Mouse (Mus musculus) thymus, adult 2 months (tissue): Measurements from ENCODE around the gene 1700001C02Rik.

Experiments
- CTCF ChIP-seq: fragments of 200-500 bp; IDR thresholded peaks from 2 replicates; pipeline ENCODE4 v1.5.1; 2012; ENCODE audit warnings: mild to moderate bottlenecking, control low read depth, low read length, moderate library complexity, borderline replicate concordance; ENCODE audit not compliant: control insufficient read depth, poor library complexity, insufficient read depth; ENCODE audit errors: extremely low read depth
- POLR2A ChIP-seq: fragments of 200-500 bp; IDR thresholded peaks from 2 replicates; pipeline ENCODE4 v1.6.1; 2012; ENCODE audit warnings: mild to moderate bottlenecking, low read length, control low read depth, moderate library complexity; ENCODE audit not compliant: control insufficient read depth, poor library complexity, insufficient read depth; ENCODE audit errors: extremely low read depth

DNA sequence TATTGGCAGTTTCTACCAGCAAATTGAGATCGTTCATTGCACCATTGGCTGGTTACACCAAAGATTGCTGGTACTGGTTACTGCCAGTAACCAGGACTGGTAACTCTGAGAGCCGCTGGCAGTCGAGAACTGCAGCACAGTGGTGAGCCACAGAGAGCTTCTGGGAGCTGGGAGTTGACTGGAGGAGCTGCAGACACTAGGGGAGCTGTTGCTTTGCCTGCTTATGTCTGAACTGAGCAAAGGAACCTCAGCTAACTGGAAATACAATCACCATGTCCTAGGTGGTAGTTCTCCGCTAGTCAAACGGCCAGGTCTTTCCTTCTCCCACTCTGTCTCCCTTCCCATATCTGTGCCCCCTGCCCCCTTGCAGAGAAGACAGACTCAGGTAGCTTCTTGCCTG, 23.7 kb upstream of the 1700001C02Rik start:
- no peak for TF ChIP-seq CTCF
- TF ChIP-seq POLR2A, result no peak
